Mouse (Mus musculus) heart, adult 2 months (tissue): ENCODE data around the gene Prr14. TPM values are rescaled to one million over a fixed set of nuclear protein-coding genes. Genes with fewer than 3 reads are reported as not detected.
"Not testable (repeated sequence)": the region's sequence is repeated elsewhere in the genome, so short reads cannot be mapped to it uniquely, and the experiment has no call there.

Source experiments
- DNase-seq, 2 experiments: peaks; one replicate each; pipeline ENCODE4 v3.0.0; 2021
- H3K27ac ChIP-seq: fragments of 200-600 bp; 2 replicates; pipeline ENCODE4 v1.8.1; 2022
- H3K27me3 ChIP-seq: fragments of 200-500 bp; 2 replicates; pipeline ENCODE4 v1.6.1; 2012; ENCODE audit warnings: mild to moderate bottlenecking, low read length, inconsistent platforms, mixed read lengths; ENCODE audit not compliant: control insufficient read depth, insufficient read depth
- H3K36me3 ChIP-seq: fragments of 200-500 bp; 2 replicates; pipeline ENCODE4 v1.6.1; 2012; ENCODE audit warnings: low read length, inconsistent platforms; ENCODE audit not compliant: control insufficient read depth, insufficient read depth
- H3K4me1 ChIP-seq: fragments of 200-500 bp; 2 replicates; pipeline ENCODE4 v1.6.1; 2011; ENCODE audit warnings: low read length; ENCODE audit not compliant: control insufficient read depth, insufficient read depth
- H3K4me3 ChIP-seq: fragments of 200-600 bp; 2 replicates; pipeline ENCODE4 v1.8.1; 2022
- H3K79me2 ChIP-seq: fragments of 200-500 bp; replicated peaks from 2 replicates; pipeline ENCODE4 v1.6.1; 2012; ENCODE audit warnings: mild to moderate bottlenecking, inconsistent platforms, low read length, moderate library complexity, mixed read lengths; ENCODE audit not compliant: control insufficient read depth, insufficient read depth
- H3K9ac ChIP-seq: fragments of 200-500 bp; 2 replicates; pipeline ENCODE4 v1.6.1; 2012; ENCODE audit warnings: low read depth, mild to moderate bottlenecking, control low read depth, inconsistent platforms, low read length, mixed read lengths
- CTCF ChIP-seq: fragments of 200-600 bp; IDR thresholded peaks from 2 replicates; pipeline ENCODE4 v1.8.1; 2022; ENCODE audit warnings: antibody characterized with exemption, mild to moderate bottlenecking, moderate library complexity
- EP300 ChIP-seq: fragments of 200-500 bp; IDR thresholded peaks from 2 replicates; pipeline ENCODE4 v1.6.1; 2011; ENCODE audit warnings: low read depth, low read length, control low read depth; ENCODE audit not compliant: insufficient read depth
- POLR2A ChIP-seq: fragments of 200-500 bp; IDR thresholded peaks from 2 replicates; pipeline ENCODE4 v1.6.1; 2011; ENCODE audit warnings: mild to moderate bottlenecking, low read depth, low read length, control low read depth; ENCODE audit not compliant: insufficient read depth
- WGBS: fragments of 180-500 bp; shearing (Covaris S2); methylation state at CpG from one replicate; pipeline ENCODE4 v1.1.7; 2018; 5-methylcytosine and 5-hydroxymethylcytosine counted together
- intact Hi-C: fragments of 180-260 bp; cut with DNase I; formaldehyde crosslinking; loops from one replicate; pipeline ENCODE4 v1.15.1; 2025
- polyA plus RNA-seq: library from polyadenylated mRNA; depleted of rRNA; stranded (reverse); fragments of >200 nt; gene quantifications from 2 replicates; pipeline ENCODE4 v1.2.3, GENCODE M21; 2012
- total RNA-seq, 2 experiments: library from RNA; stranded (reverse); gene quantifications; 2 replicates each; pipeline ENCODE4 v1.2.3; 2021

The Prr14 gene
- total and polyA plus RNA-seq, 3 experiments, result 23.1 to 45.6 (median 28.0) TPM

DNA sequence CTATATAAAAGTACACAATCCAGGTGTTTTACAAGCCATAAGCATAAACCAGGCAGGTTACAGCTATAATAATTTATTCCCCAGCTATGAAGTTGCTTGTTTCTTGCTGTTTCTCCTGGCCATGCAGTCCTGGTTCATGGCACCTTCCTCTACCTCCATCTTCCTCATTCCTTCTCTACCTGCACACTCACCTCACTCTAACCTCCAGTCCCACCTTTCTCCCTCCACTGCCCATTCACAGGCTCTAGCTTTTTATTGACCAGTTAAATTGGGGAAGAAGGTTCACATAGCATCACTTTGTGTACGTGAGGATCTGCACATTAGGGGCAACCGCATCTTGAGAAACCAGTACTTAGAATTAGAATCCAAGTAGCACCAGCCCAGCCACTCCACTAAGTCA is 6.4 kb upstream of the Prr14 start:
- H3K27me3 ChIP-seq, result no peaks in the 10 kb centered on the region
- TF ChIP-seq EP300 (no peak), CTCF (no peak), POLR2A (no peak)
- WGBS, result 97% methylated on average over 2 of the region's 2 CpGs
- peaks cover 2% of the 10 kb centered on the region; the same call in 1 of the 2 replicates for H3K79me2 ChIP-seq
- H3K4me1 ChIP-seq, result peaks cover 1% of the 10 kb centered on the region; the same call in 1 of the 2 replicates
- no peak overlapping the region for H3K4me3 ChIP-seq
- no peak overlapping the region for H3K27ac ChIP-seq
- no peak overlapping the region for H3K9ac ChIP-seq
- DNase-seq, result no peak
- H3K36me3 ChIP-seq, result peaks cover 7% of the 10 kb centered on the region; the same call in 1 of the 2 replicates
- intact Hi-C loops, result no loop called here

DNA sequence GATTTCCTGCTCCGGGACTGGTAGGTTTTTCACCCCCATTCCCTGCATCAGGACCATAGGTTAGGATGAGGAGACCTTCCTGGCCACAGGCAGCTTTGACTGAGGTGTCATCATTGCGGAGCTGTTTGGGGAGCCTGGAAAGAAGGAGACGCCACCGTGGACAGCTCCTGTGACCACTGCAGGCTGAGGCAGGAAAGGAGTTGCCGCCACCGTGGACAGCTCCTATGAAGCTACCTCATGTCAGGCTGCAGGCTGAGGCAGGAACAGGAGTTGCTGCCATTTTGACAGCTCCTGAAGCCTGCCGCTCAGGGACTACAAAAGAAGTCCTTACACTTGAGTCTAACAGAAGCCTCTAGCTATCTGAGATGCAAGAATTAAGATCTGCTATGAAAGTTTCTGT is 4.5 kb upstream of the Prr14 start:
- DNase-seq, result no peak
- intact Hi-C loops, result no loop called here
- WGBS, result 84% methylated on average over 7 of the region's 7 CpGs
- Histone ChIP-seq H3K4me1 (no peaks in the 10 kb centered on the region), H3K27ac (no peak overlapping the region), H3K9ac (no peak overlapping the region), H3K79me2 (peaks cover 2% of the 10 kb centered on the region; the same call in 1 of the 2 replicates), H3K4me3 (no peak overlapping the region), H3K27me3 (no peaks in the 10 kb centered on the region), H3K36me3 (0 out of 2 replicates have a peak, but pooled peaks cover 3% of the 10 kb centered on the region)
- no peak for TF ChIP-seq CTCF
- no peak for TF ChIP-seq EP300
- TF ChIP-seq POLR2A, result no peak

GRCm38 (mm10) chr7:127458371-127459122 is 864 bp upstream of the Prr14 start:
- DNase-seq, H3K4me3 ChIP-seq, H3K9ac ChIP-seq, H3K4me1 ChIP-seq, H3K36me3 ChIP-seq, H3K27me3 ChIP-seq, H3K79me2 ChIP-seq, H3K27ac ChIP-seq, intact Hi-C loops: not testable (repeated sequence)
- 90% methylated on average over 3 of the region's 3 CpGs for WGBS

GRCm38 (mm10) chr7:127465191-127465590 is 5.8 kb downstream of the Prr14 start:
- intact Hi-C loops, result no loop called here
- WGBS, result 82% methylated on average over 3 of the region's 3 CpGs
- H3K36me3 ChIP-seq, result peaks cover 5% of the 10 kb centered on the region

DNA sequence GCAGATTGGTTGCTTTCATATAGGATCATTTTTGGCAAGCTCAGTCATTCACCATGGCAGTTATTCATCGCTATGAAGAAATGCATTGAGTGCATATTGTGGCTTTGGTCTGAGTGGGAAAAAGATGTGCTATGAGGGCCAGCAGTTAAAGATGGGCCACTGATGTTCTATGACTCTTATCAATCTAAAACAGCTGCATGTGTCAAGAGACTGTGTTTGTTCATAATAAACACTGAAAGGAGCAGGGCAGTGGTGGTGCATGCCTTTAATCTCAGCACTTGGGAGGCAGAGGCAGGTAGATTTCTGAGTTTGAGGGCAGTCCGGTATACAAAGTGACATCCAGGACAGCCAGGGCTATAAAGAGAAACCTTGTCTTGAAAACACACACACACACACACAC is 6.3 kb downstream of the Prr14 start:
- WGBS, result 93% methylated on average over 2 of the region's 2 CpGs
- H3K27me3 ChIP-seq, H3K4me3 ChIP-seq, H3K9ac ChIP-seq, H3K4me1 ChIP-seq, H3K36me3 ChIP-seq, H3K27ac ChIP-seq, DNase-seq, H3K79me2 ChIP-seq, intact Hi-C loops: not testable (repeated sequence)

More at GRCm38 (mm10) chr7:127465191-127465590, 5.8 kb downstream of the Prr14 start:
- H3K9ac ChIP-seq, result no peak overlapping the region
- no peak for DNase-seq
- H3K27me3 ChIP-seq, result no peaks in the 10 kb centered on the region
- H3K4me3 ChIP-seq, result no peak overlapping the region
- peaks cover 2% of the 10 kb centered on the region; the same call in 1 of the 2 replicates for H3K4me1 ChIP-seq
- TF ChIP-seq EP300, result no peak
- no peak for TF ChIP-seq CTCF
- no peak for TF ChIP-seq POLR2A
- H3K27ac ChIP-seq, result no peak overlapping the region
- H3K79me2 ChIP-seq, result no peaks in the 10 kb centered on the region

GRCm38 (mm10) chr7:127466606-127467005 is 7.2 kb downstream of the Prr14 start:
- WGBS, result 85% methylated on average over 4 of the region's 4 CpGs
- H3K27me3 ChIP-seq, result no peaks in the 10 kb centered on the region

More at GRCm38 (mm10) chr7:127466606-127467005, 7.2 kb downstream of the Prr14 start:
- no peak for DNase-seq
- Histone ChIP-seq H3K4me1 (peaks cover 2% of the 10 kb centered on the region; the same call in 1 of the 2 replicates), H3K4me3 (no peak overlapping the region), H3K79me2 (no peaks in the 10 kb centered on the region), H3K9ac (no peak overlapping the region), H3K27ac (no peak overlapping the region), H3K36me3 (peaks cover 5% of the 10 kb centered on the region)
- intact Hi-C loops, result no loop called here
- TF ChIP-seq CTCF (no peak), EP300 (no peak), POLR2A (no peak)
